In genomic region chr4:43209081-43209579, GRCm38 (mm10) we compare ENCODE assay signal across 9 mouse cellular contexts. TPM values are rescaled to one million over a fixed set of nuclear protein-coding genes. Genes with fewer than 3 reads are reported as not detected.
DNase-seq lines count a peak whose midpoint lies in the region; ATAC-seq and TF ChIP-seq lines count a peak whose summit lies in the region.
"Had no signal": no experiment of that assay in that cellular context is flagged by ENCODE, and none has a peak within 500 bp of the region (broad histone marks: within the 10 kb centered on the region; RNA-seq: fewer than 3 reads in every experiment).

No protein-coding gene starts in this region.

- peak; percentile 85 for DNase-seq in heart, adult 11 months
- no peak for DNase-seq in heart, adult 9 months (ENCODE audit: low spot score in 2 of 2)
- DNase-seq in brain, embryonic 14.5 days (ENCODE audit: low read depth): peak; percentile 83
- peak; percentile 30 to 47 for DNase-seq in frontal cortex, postnatal 25 days (ENCODE audit: low spot score in 2 of 2)
- peak; percentile 56 to 58 for DNase-seq in layer of hippocampus, postnatal 10 days (ENCODE audit: low spot score in 2 of 2)
- DNase-seq in spleen, postnatal 14 days (ENCODE audit: low spot score in 2 of 2): no peak

- TF ChIP-seq CTCF in brain, embryonic 14.5 days (IDR thresholded peaks at IDR 0.05; ENCODE audit: borderline replicate concordance, extremely low read depth, insufficient read depth, insufficient read length): no peak

- H3K27me3 ChIP-seq in midbrain, embryonic 13.5 days: no peaks in the 10 kb centered on the region

- TF ChIP-seq POLR2A in brain, embryonic 14.5 days (IDR thresholded peaks at IDR 0.05; ENCODE audit: borderline replicate concordance, extremely low read depth, insufficient read depth, insufficient read length, poor library complexity, severe bottlenecking): no peak

- H3K9ac ChIP-seq in midbrain, embryonic 13.5 days (replicated peaks): peak overlapping the region; percentile 66

- no peaks in the 10 kb centered on the region for H3K36me3 ChIP-seq in midbrain, embryonic 13.5 days
- H3K36me3 ChIP-seq: G1E had no signal

- ATAC-seq in midbrain, embryonic 13.5 days: peak; percentile 94
- no peak for ATAC-seq in activated CD4-positive, CD25-positive, alpha-beta regulatory T cell, adult 4 months

- no peaks in the 10 kb centered on the region for H3K9me3 ChIP-seq in midbrain, embryonic 13.5 days
- H3K9me3 ChIP-seq: G1E had no signal

- H3K4me1 ChIP-seq in midbrain, embryonic 13.5 days (replicated peaks): peaks cover 17% of the 10 kb centered on the region

- H3K4me2 ChIP-seq in midbrain, embryonic 13.5 days (replicated peaks): peak overlapping the region; percentile 66

- peak overlapping the region; percentile 42 for H3K4me3 ChIP-seq in midbrain, embryonic 13.5 days (replicated peaks)

- H3K27ac ChIP-seq in midbrain, embryonic 13.5 days: peak overlapping the region; percentile 81

- WGBS in midbrain, embryonic 13.5 days: under 1% methylated on average over 8 of the region's 8 CpGs

RNA-seq across cellular contexts. Expression of gene Atp8b5, which starts 57.8 kb away (rescaled TPM):
- 0.63 and 0.88 TPM in 2 replicates for polyA plus RNA-seq in brain, embryonic 14.5 days (2012; rRNA removed)
- total RNA-seq in layer of hippocampus, postnatal 10 days (2021): under 1 TPM; 0.29 to 0.55 TPM
- 0.23 and 0.35 TPM in 2 replicates for polyA plus RNA-seq in midbrain, embryonic 13.5 days (2015; fragmentation: Nextera tagmentation; extraction: Ambion mirVana)
- polyA plus RNA-seq in activated CD4-positive, CD25-positive, alpha-beta regulatory T cell, adult 4 months (2017; shearing (Covaris generic)): under 1 TPM in 1 of 2 experiments, not detected in 1; 0.29 TPM

Comparison
In these comparisons a context has a peak if more than half of its experiments do, and no peak if none do; other contexts are left out.
1. DNase-seq: peak in heart, adult 11 months (single experiment), brain, embryonic 14.5 days (single experiment), frontal cortex, postnatal 25 days (2 of 2) and layer of hippocampus, postnatal 10 days (2 of 2); none in heart, adult 9 months (0 of 2) and spleen, postnatal 14 days (0 of 2).